Mouse (Mus musculus): ENCODE data around the gene Gm28557. TPM values are rescaled to one million over a fixed set of nuclear protein-coding genes. Genes with fewer than 3 reads are reported as not detected.

Gm28557 gene
- polyA plus RNA-seq, 2 experiments = 1.3 to 1.8 TPM

- no peaks in the 10 kb centered on the region for H3K9me3 ChIP-seq (ENCODE audit: control insufficient read depth, low read length)
- no peaks in the 10 kb centered on the region for H3K27me3 ChIP-seq (ENCODE audit: control insufficient read depth, insufficient read depth, low read length)
- no peaks in the 10 kb centered on the region for H3K36me3 ChIP-seq (replicated peaks; ENCODE audit: control insufficient read depth, insufficient read depth, low read depth)
- no peak for ATAC-seq (ENCODE audit: insufficient read depth)
- H3K4me3 ChIP-seq (ENCODE audit: insufficient read depth in 1 of 2, low read depth in 2 of 2, low read length in 2 of 2) = no peak overlapping the region
- DNase-seq (ENCODE audit: low read depth in 3 of 3, low spot score in 3 of 3) = no peak
- H3K4me1 ChIP-seq (replicated peaks; ENCODE audit: control insufficient read depth in 2 of 2, insufficient read depth in 2 of 2, low read length in 1 of 2) = no peaks in the 10 kb centered on the region
- no peak overlapping the region for H3K4me2 ChIP-seq (ENCODE audit: low read depth)
- TF ChIP-seq CTCF (IDR thresholded peaks at IDR 0.05; ENCODE audit: low read depth) = no peak
- no peak for TF ChIP-seq EP300 (IDR thresholded peaks at IDR 0.05; ENCODE audit: low read depth)
- no peak overlapping the region for H3K27ac ChIP-seq
- no peak overlapping the region for H3K9ac ChIP-seq (replicated peaks)
- 69% methylated on average over 2 of the region's 2 CpGs for WGBS (ENCODE audit: insufficient replicate concordance)
Observed at GRCm38 (mm10) chr13:67113287-67113686, 4.9 kb upstream of the Gm28557 start.

- no peak for TF ChIP-seq EP300 (IDR thresholded peaks at IDR 0.05; ENCODE audit: low read depth)
- no peak for TF ChIP-seq CTCF (IDR thresholded peaks at IDR 0.05; ENCODE audit: low read depth)
Observed at GRCm38 (mm10) chr13:67112096-67112495, 3.7 kb upstream of the Gm28557 start.

GRCm38 (mm10) chr13:67108821-67109206, 410 bp upstream of the Gm28557 start:
- ATAC-seq (ENCODE audit: insufficient read depth) = peak; percentile 51
- Histone ChIP-seq H3K4me3 (ENCODE audit: insufficient read depth in 1 of 2, low read depth in 2 of 2, low read length in 2 of 2) (peak overlapping the region; percentile 42 to 84), H3K9me3 (ENCODE audit: control insufficient read depth, low read length) (no peaks in the 10 kb centered on the region), H3K9ac (replicated peaks) (peak overlapping the region; percentile 55), H3K4me2 (ENCODE audit: low read depth) (peak overlapping the region; percentile 74), H3K36me3 (replicated peaks; ENCODE audit: control insufficient read depth, insufficient read depth, low read depth) (no peaks in the 10 kb centered on the region; the same call in 1 of the 2 replicates), H3K27me3 (ENCODE audit: control insufficient read depth, insufficient read depth, low read length) (no peaks in the 10 kb centered on the region), H3K27ac (no peak overlapping the region; the same call in 1 of the 2 replicates), H3K4me1 (replicated peaks; ENCODE audit: control insufficient read depth in 2 of 2, insufficient read depth in 2 of 2, low read length in 1 of 2) (peaks cover 5 to 7% of the 10 kb centered on the region in 2 experiments)
- TF ChIP-seq CTCF (IDR thresholded peaks at IDR 0.05; ENCODE audit: low read depth) (no peak; the same call in 1 of the 2 replicates), EP300 (IDR thresholded peaks at IDR 0.05; ENCODE audit: low read depth) (no peak)
- WGBS (ENCODE audit: insufficient replicate concordance) = 6% methylated on average over 9 of the region's 9 CpGs
- DNase-seq (ENCODE audit: low read depth in 3 of 3, low spot score in 3 of 3) = no peak

More at GRCm38 (mm10) chr13:67112096-67112495, 3.7 kb upstream of the Gm28557 start:
- DNase-seq (ENCODE audit: low read depth in 3 of 3, low spot score in 3 of 3) = no peak
- no peak overlapping the region for H3K27ac ChIP-seq
- H3K9me3 ChIP-seq (ENCODE audit: control insufficient read depth, low read length) = no peaks in the 10 kb centered on the region
- peaks cover 5 to 6% of the 10 kb centered on the region in 2 experiments for H3K4me1 ChIP-seq (replicated peaks; ENCODE audit: control insufficient read depth in 2 of 2, insufficient read depth in 2 of 2, low read length in 1 of 2)
- no peaks in the 10 kb centered on the region for H3K27me3 ChIP-seq (ENCODE audit: control insufficient read depth, insufficient read depth, low read length)
- ATAC-seq (ENCODE audit: insufficient read depth) = no peak
- WGBS (ENCODE audit: insufficient replicate concordance) = 67% methylated on average over 12 of the region's 12 CpGs
- no peak overlapping the region for H3K9ac ChIP-seq (replicated peaks)
- no peaks in the 10 kb centered on the region for H3K36me3 ChIP-seq (replicated peaks; ENCODE audit: control insufficient read depth, insufficient read depth, low read depth)
- H3K4me2 ChIP-seq (ENCODE audit: low read depth) = no peak overlapping the region
- H3K4me3 ChIP-seq (ENCODE audit: insufficient read depth in 1 of 2, low read depth in 2 of 2, low read length in 2 of 2) = no peak overlapping the region

GRCm38 (mm10) chr13:67107681-67108080, 723 bp downstream of the Gm28557 start:
- peak; percentile 7 for ATAC-seq (ENCODE audit: insufficient read depth)
- Histone ChIP-seq H3K4me3 (ENCODE audit: insufficient read depth in 1 of 2, low read depth in 2 of 2, low read length in 2 of 2) (peak overlapping the region; percentile 71 to 84), H3K27ac (peak overlapping the region; percentile 84), H3K27me3 (ENCODE audit: control insufficient read depth, insufficient read depth, low read length) (no peaks in the 10 kb centered on the region), H3K36me3 (replicated peaks; ENCODE audit: control insufficient read depth, insufficient read depth, low read depth) (no peaks in the 10 kb centered on the region; the same call in 1 of the 2 replicates), H3K4me1 (replicated peaks; ENCODE audit: control insufficient read depth in 2 of 2, insufficient read depth in 2 of 2, low read length in 1 of 2) (peaks cover 5 to 7% of the 10 kb centered on the region in 2 experiments), H3K9ac (replicated peaks) (peak overlapping the region; percentile 90), H3K9me3 (ENCODE audit: control insufficient read depth, low read length) (no peaks in the 10 kb centered on the region), H3K4me2 (ENCODE audit: low read depth) (peak overlapping the region; percentile 74)
- no peak for DNase-seq (ENCODE audit: low read depth in 3 of 3, low spot score in 3 of 3)
- WGBS (ENCODE audit: insufficient replicate concordance) = 56% methylated on average over 9 of the region's 9 CpGs
- TF ChIP-seq CTCF (IDR thresholded peaks at IDR 0.05; ENCODE audit: low read depth) (no peak), EP300 (IDR thresholded peaks at IDR 0.05; ENCODE audit: low read depth) (no peak)

GRCm38 (mm10) chr13:67097876-67098275, 10.5 kb downstream of the Gm28557 start, which contains the start of gene Zfp708:
Gene Zfp708, minus strand, starts transcription at chr13:67097976.
- 69% methylated on average over 10 of the region's 10 CpGs for WGBS (ENCODE audit: insufficient replicate concordance)
- Histone ChIP-seq H3K4me1 (replicated peaks; ENCODE audit: control insufficient read depth in 2 of 2, insufficient read depth in 2 of 2, low read length in 1 of 2) (no peaks in the 10 kb centered on the region), H3K27me3 (ENCODE audit: control insufficient read depth, insufficient read depth, low read length) (no peaks in the 10 kb centered on the region), H3K9me3 (ENCODE audit: control insufficient read depth, low read length) (no peaks in the 10 kb centered on the region), H3K4me3 (ENCODE audit: insufficient read depth in 1 of 2, low read depth in 2 of 2, low read length in 2 of 2) (no peak within 1 kb of the TSS), H3K9ac (replicated peaks) (no peak within 1 kb of the TSS), H3K27ac (no peak within 1 kb of the TSS), H3K36me3 (replicated peaks; ENCODE audit: control insufficient read depth, insufficient read depth, low read depth) (no peaks in the 10 kb centered on the region; the same call in 1 of the 2 replicates), H3K4me2 (ENCODE audit: low read depth) (no peak within 1 kb of the TSS)
- DNase-seq (ENCODE audit: low read depth in 3 of 3, low spot score in 3 of 3) (no peak), ATAC-seq (ENCODE audit: insufficient read depth) (no peak)
- TF ChIP-seq EP300 (IDR thresholded peaks at IDR 0.05; ENCODE audit: low read depth) (no peak), CTCF (IDR thresholded peaks at IDR 0.05; ENCODE audit: low read depth) (no peak)
